Mouse (Mus musculus) megakaryocyte progenitor cell, adult 5-6 weeks (primary cell): ENCODE results near the gene Zfp536. TPM values are rescaled to one million over a fixed set of nuclear protein-coding genes. Genes with fewer than 3 reads are reported as not detected.
A peak's percentile ranks its signal among the peaks of the same experiment; 100 is the strongest.

ENCODE experiments used
- ATAC-seq: replicated peaks from 2 replicates; pipeline ENCODE4 v1.8.0; 2016; ENCODE audit warnings: mild to moderate bottlenecking, moderate TSS enrichment, inconsistent platforms; ENCODE audit not compliant: poor library complexity
- total RNA-seq, 2 experiments: library from RNA; stranded (forward) in 1 of 2; stranded (reverse) in 1 of 2; fragments of 157-497, 149-512 nt in 1 of 2; fragments of 200-1000 nt in 1 of 2; gene quantifications; 2 replicates each; pipeline versions ENCODE4 v1.2.3 to v1.2.4; 2015 to 2017

Gene Zfp536
- total RNA-seq, 2 experiments from 2014 or later, result not detected

GRCm38 (mm10) chr7:37559851-37560250, 213.6 kb downstream of the Zfp536 start:
- ATAC-seq, result no peak

GRCm38 (mm10) chr7:37559341-37559740, 214.1 kb downstream of the Zfp536 start:
- ATAC-seq, result no peak

GRCm38 (mm10) chr7:37556811-37557210, 216.6 kb downstream of the Zfp536 start:
- no peak for ATAC-seq

GRCm38 (mm10) chr7:37554405-37554804, 219.0 kb downstream of the Zfp536 start:
- no peak for ATAC-seq

- ATAC-seq, result no peak
Observed at GRCm38 (mm10) chr7:37553646-37554045, 219.8 kb downstream of the Zfp536 start.

- ATAC-seq, result no peak
Observed at GRCm38 (mm10) chr7:37552384-37552783, 221.1 kb downstream of the Zfp536 start.

- no peak for ATAC-seq
Observed at GRCm38 (mm10) chr7:37548805-37549204, 224.6 kb downstream of the Zfp536 start.

- no peak for ATAC-seq
Observed at GRCm38 (mm10) chr7:37544011-37544410, 229.4 kb downstream of the Zfp536 start.

GRCm38 (mm10) chr7:37542951-37543350, 230.5 kb downstream of the Zfp536 start:
- ATAC-seq, result no peak

GRCm38 (mm10) chr7:37531166-37531565, 242.3 kb downstream of the Zfp536 start:
- ATAC-seq, result no peak

GRCm38 (mm10) chr7:37528311-37528710, 245.1 kb downstream of the Zfp536 start:
- ATAC-seq, result no peak

- ATAC-seq, result no peak
Observed at GRCm38 (mm10) chr7:37527890-37528289, 245.6 kb downstream of the Zfp536 start.

- peak; percentile 80 for ATAC-seq
Observed at GRCm38 (mm10) chr7:37521407-37521806, 252.0 kb downstream of the Zfp536 start.

- no peak for ATAC-seq
Observed at GRCm38 (mm10) chr7:37510933-37511675, 262.3 kb downstream of the Zfp536 start.

- no peak for ATAC-seq
Observed at GRCm38 (mm10) chr7:37509700-37510099, 263.7 kb downstream of the Zfp536 start.

- ATAC-seq, result no peak
Observed at GRCm38 (mm10) chr7:37505548-37505947, 267.9 kb downstream of the Zfp536 start.

GRCm38 (mm10) chr7:37505096-37505495, 268.3 kb downstream of the Zfp536 start:
- ATAC-seq, result no peak

- no peak for ATAC-seq
Observed at GRCm38 (mm10) chr7:37498881-37499280, 274.6 kb downstream of the Zfp536 start.

GRCm38 (mm10) chr7:37496491-37496890, 276.9 kb downstream of the Zfp536 start:
- ATAC-seq, result no peak

GRCm38 (mm10) chr7:37490312-37490711, 283.1 kb downstream of the Zfp536 start:
- ATAC-seq, result peak; percentile 76

GRCm38 (mm10) chr7:37484946-37485345, 288.5 kb downstream of the Zfp536 start:
- ATAC-seq, result no peak

GRCm38 (mm10) chr7:37482564-37482963, 290.9 kb downstream of the Zfp536 start:
- ATAC-seq, result no peak

- no peak for ATAC-seq
Observed at GRCm38 (mm10) chr7:37481165-37481564, 292.3 kb downstream of the Zfp536 start.
